Mouse (Mus musculus) kidney, adult 11 months (tissue): ENCODE measurements at regions not wholly inside any gene's neighbourhood (a gene's known extent, or its start where the extent isn't known, plus 50 kb on each side); places are given as distances from the start of the nearest gene placed in this dataset.

Source experiments
- DNase-seq: peaks from one replicate; pipeline ENCODE4 v3.0.0; 2022

GRCm38 (mm10) chr7:83031101-83031500 lies 164.0 kb downstream of the Mex3b start:
- DNase-seq, result no peak

- no peak for DNase-seq
Measured at GRCm38 (mm10) chr7:83032025-83032424, 164.9 kb downstream of the Mex3b start.

GRCm38 (mm10) chr7:83032924-83033323 lies 165.8 kb downstream of the Mex3b start:
- no peak for DNase-seq

GRCm38 (mm10) chr7:83035190-83035589 lies 168.1 kb downstream of the Mex3b start:
- no peak for DNase-seq

GRCm38 (mm10) chr7:83036397-83036796 lies 169.3 kb downstream of the Mex3b start:
- no peak for DNase-seq

- DNase-seq, result no peak
Measured at GRCm38 (mm10) chr7:83037100-83037499, 170.0 kb downstream of the Mex3b start.

- no peak for DNase-seq
Measured at GRCm38 (mm10) chr7:83037714-83038113, 170.6 kb downstream of the Mex3b start.

GRCm38 (mm10) chr7:83043746-83044145 lies 176.6 kb downstream of the Mex3b start:
- DNase-seq, result no peak

- no peak for DNase-seq
Measured at GRCm38 (mm10) chr7:83045266-83045665, 178.1 kb downstream of the Mex3b start.

- DNase-seq, result no peak
Measured at GRCm38 (mm10) chr7:83050011-83050410, 182.9 kb downstream of the Mex3b start.

GRCm38 (mm10) chr7:83050833-83051497 lies 183.8 kb downstream of the Mex3b start:
- no peak for DNase-seq

GRCm38 (mm10) chr7:83056101-83056935 lies 189.2 kb downstream of the Mex3b start:
- DNase-seq, result no peak

GRCm38 (mm10) chr7:83060318-83060717 lies 193.2 kb downstream of the Mex3b start:
- no peak for DNase-seq

- DNase-seq, result no peak
Measured at GRCm38 (mm10) chr7:83060733-83061132, 193.6 kb downstream of the Mex3b start.

GRCm38 (mm10) chr7:83061197-83061893 lies 194.2 kb downstream of the Mex3b start:
- no peak for DNase-seq

GRCm38 (mm10) chr7:83061894-83062477 lies 194.9 kb downstream of the Mex3b start:
- no peak for DNase-seq

GRCm38 (mm10) chr7:83063559-83063958 lies 196.4 kb downstream of the Mex3b start:
- no peak for DNase-seq

GRCm38 (mm10) chr7:83065341-83065740 lies 198.2 kb downstream of the Mex3b start:
- no peak for DNase-seq

- DNase-seq, result no peak
Measured at GRCm38 (mm10) chr7:83074399-83074970, 207.4 kb downstream of the Mex3b start.

GRCm38 (mm10) chr7:83075159-83075952 lies 208.2 kb downstream of the Mex3b start:
- no peak for DNase-seq

- DNase-seq, result peak; percentile 7
Measured at GRCm38 (mm10) chr7:83077035-83077918, 210.1 kb downstream of the Mex3b start.
